Mouse (Mus musculus): ENCODE measurements around the gene Col4a3bp.

DNA sequence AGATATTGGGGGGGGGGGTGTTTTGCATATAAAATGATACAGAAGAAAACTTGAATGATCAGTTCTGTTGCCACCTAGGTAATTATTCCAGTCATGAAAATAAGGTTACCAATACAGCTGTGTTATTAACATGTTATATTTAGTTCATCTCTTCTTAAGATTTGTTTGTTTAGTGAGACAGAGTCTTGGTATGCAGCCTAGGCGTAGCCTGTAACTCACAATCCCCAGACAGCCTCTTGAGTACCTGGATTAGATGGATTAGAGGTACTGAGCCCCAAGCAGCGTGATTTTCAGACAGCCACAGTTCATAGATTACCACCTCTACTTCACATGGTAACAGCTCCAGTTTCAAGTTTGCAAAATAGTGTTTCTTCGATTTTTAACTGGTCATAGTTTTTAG lies 4.3 kb upstream of the Col4a3bp start:
- TF ChIP-seq POLR2A (IDR thresholded peaks at IDR 0.05; ENCODE audit: borderline replicate concordance, extremely low read depth, insufficient read depth, insufficient read length, poor library complexity, severe bottlenecking) (no peak), CTCF (IDR thresholded peaks at IDR 0.05; ENCODE audit: borderline replicate concordance, extremely low read depth, insufficient read depth, insufficient read length) (no peak)
